Mouse (Mus musculus): ENCODE data around the gene Ehmt1. TPM values are rescaled to one million over a fixed set of nuclear protein-coding genes. Genes with fewer than 3 reads are reported as not detected.

Gene Ehmt1
- polyA plus RNA-seq, 1 experiment from 2014 or later, result 53.4 TPM

DNA sequence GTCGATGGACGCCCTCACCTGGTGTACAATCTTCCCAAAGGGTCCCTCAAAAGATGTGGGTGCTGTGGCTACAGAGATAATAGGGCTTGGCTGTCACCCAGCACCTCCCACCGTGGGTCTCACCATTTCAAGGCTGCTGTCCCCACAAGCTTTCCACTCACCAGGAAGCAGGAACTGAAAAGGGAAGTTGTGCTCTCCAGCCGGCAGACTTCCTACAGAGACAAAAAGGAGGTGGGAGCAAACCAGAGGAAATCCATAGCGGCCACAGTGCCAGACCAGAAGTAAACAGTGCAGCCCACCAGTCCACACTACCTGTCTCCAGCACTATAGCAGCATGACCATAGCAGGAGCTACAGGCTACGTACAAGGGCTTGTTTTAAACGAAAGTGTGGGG is 7.5 kb upstream of the Ehmt1 start:
- Histone ChIP-seq H3K27ac (replicated peaks in 1 of 2; ENCODE audit: control insufficient read depth in 1 of 2, insufficient read depth in 1 of 2, low read depth in 2 of 2, low read length in 2 of 2) (no peak overlapping the region), H3K4me1 (ENCODE audit: control insufficient read depth in 2 of 2, insufficient read depth in 2 of 2, low read length in 2 of 2) (peaks cover 0 to 5% of the 10 kb centered on the region in 2 experiments; a peak in 2 of 4 replicates), H3K27me3 (ENCODE audit: control insufficient read depth, insufficient read depth, low read length) (no peaks in the 10 kb centered on the region), H3K4me3 (ENCODE audit: control insufficient read depth in 1 of 2, insufficient read depth in 1 of 2, low read depth in 1 of 2, low read length in 2 of 2) (no peak overlapping the region), H3K9ac (ENCODE audit: low read length) (no peak overlapping the region), H3K36me3 (ENCODE audit: control insufficient read depth, insufficient read depth, low read length) (peaks cover 6% of the 10 kb centered on the region; the same call in 1 of the 2 replicates), H3K4me2 (ENCODE audit: low read length) (no peak overlapping the region), H3K9me3 (ENCODE audit: control insufficient read depth, low read length) (no peaks in the 10 kb centered on the region)
- 62% methylated on average over 7 of the region's 7 CpGs for WGBS
- no peak for ATAC-seq (ENCODE audit: insufficient number of reproducible peaks, insufficient read depth, low FRiP score, low read depth)

DNA sequence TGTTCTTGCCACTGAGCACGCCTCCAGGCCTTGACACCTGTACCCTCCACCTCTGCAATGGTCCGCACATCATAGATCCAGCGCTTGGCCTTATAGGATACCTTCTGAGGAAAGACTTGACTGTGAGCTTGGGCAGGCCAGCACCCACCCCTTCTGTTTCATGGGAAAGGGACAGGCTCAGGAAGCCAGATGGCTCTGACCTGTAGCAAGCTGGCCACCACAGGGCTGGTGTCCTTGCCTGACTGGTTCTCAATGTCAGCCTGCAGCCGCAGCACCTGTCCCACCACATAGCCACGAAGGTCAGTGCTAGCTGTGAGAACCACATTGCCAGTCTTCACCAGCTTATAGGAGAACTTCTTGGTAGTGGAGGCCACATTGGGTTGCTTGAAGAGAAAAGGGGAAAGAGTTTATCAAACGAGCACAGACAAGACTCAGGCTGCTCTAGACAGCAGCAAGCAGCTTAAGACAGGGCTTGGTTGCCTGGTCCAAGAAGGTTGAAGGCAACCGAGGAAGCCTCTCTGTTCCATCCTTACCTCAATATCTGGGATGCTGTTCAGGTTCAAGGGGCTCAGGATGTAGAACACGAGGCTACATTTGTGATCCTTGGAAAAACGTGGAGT is 7.0 kb upstream of the Ehmt1 start:
- Histone ChIP-seq H3K4me3 (ENCODE audit: control insufficient read depth in 1 of 2, insufficient read depth in 1 of 2, low read depth in 1 of 2, low read length in 2 of 2) (no peak overlapping the region), H3K27me3 (ENCODE audit: control insufficient read depth, insufficient read depth, low read length) (no peaks in the 10 kb centered on the region), H3K36me3 (ENCODE audit: control insufficient read depth, insufficient read depth, low read length) (peaks cover 6% of the 10 kb centered on the region; the same call in 1 of the 2 replicates), H3K4me2 (ENCODE audit: low read length) (no peak overlapping the region), H3K9ac (ENCODE audit: low read length) (no peak overlapping the region), H3K27ac (replicated peaks in 1 of 2; ENCODE audit: control insufficient read depth in 1 of 2, insufficient read depth in 1 of 2, low read depth in 2 of 2, low read length in 2 of 2) (no peak overlapping the region), H3K9me3 (ENCODE audit: control insufficient read depth, low read length) (no peaks in the 10 kb centered on the region), H3K4me1 (ENCODE audit: control insufficient read depth in 2 of 2, insufficient read depth in 2 of 2, low read length in 2 of 2) (peaks cover 0 to 5% of the 10 kb centered on the region in 2 experiments; a peak in 2 of 4 replicates)
- WGBS, result 73% methylated on average over 9 of the region's 9 CpGs
- ATAC-seq (ENCODE audit: insufficient number of reproducible peaks, insufficient read depth, low FRiP score, low read depth), result no peak

DNA sequence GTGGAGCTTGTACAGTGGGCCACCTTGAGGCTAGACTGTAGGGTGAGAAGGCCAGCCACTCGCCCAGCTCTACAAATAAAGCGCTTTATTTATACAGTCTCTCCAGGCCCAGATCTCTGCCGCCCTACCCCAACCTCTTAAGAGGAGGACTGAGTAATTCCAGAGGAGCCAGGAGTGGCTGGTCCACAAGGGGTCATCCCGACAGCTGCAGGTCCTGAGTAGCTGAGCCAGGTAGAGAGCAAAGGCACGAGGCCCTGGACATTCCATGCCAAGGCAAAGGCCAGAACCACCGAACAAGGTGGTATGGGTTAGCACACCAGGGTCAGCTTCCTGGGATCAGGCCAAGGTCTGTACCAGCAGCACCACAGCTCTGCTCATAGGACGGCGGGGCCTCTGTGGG is 5.9 kb upstream of the Ehmt1 start:
- WGBS, result 78% methylated on average over 8 of the region's 8 CpGs
- H3K9ac ChIP-seq (ENCODE audit: low read length), result no peak overlapping the region

GRCm38 (mm10) chr2:24923561-24923960 is 4.1 kb upstream of the Ehmt1 start:
- no peak for ATAC-seq (ENCODE audit: insufficient number of reproducible peaks, insufficient read depth, low FRiP score, low read depth)
- H3K4me1 ChIP-seq (ENCODE audit: control insufficient read depth in 2 of 2, insufficient read depth in 2 of 2, low read length in 2 of 2), result peaks cover 0 to 5% of the 10 kb centered on the region in 2 experiments; a peak in 2 of 4 replicates
- H3K4me2 ChIP-seq (ENCODE audit: low read length), result no peak overlapping the region
- no peaks in the 10 kb centered on the region for H3K27me3 ChIP-seq (ENCODE audit: control insufficient read depth, insufficient read depth, low read length)
- H3K27ac ChIP-seq (replicated peaks in 1 of 2; ENCODE audit: control insufficient read depth in 1 of 2, insufficient read depth in 1 of 2, low read depth in 2 of 2, low read length in 2 of 2), result no peak overlapping the region
- H3K4me3 ChIP-seq (ENCODE audit: control insufficient read depth in 1 of 2, insufficient read depth in 1 of 2, low read depth in 1 of 2, low read length in 2 of 2), result no peak overlapping the region
- H3K9ac ChIP-seq (ENCODE audit: low read length), result no peak overlapping the region
- H3K9me3 ChIP-seq (ENCODE audit: control insufficient read depth, low read length), result no peaks in the 10 kb centered on the region
- H3K36me3 ChIP-seq (ENCODE audit: control insufficient read depth, insufficient read depth, low read length), result peaks cover 6% of the 10 kb centered on the region; the same call in 1 of the 2 replicates
- WGBS, result 43% methylated on average over 2 of the region's 2 CpGs

More for the DNA sequence above, 5.9 kb upstream of the Ehmt1 start:
- Histone ChIP-seq H3K4me3 (ENCODE audit: control insufficient read depth in 1 of 2, insufficient read depth in 1 of 2, low read depth in 1 of 2, low read length in 2 of 2) (no peak overlapping the region), H3K36me3 (ENCODE audit: control insufficient read depth, insufficient read depth, low read length) (peaks cover 6% of the 10 kb centered on the region; the same call in 1 of the 2 replicates), H3K4me2 (ENCODE audit: low read length) (no peak overlapping the region), H3K9me3 (ENCODE audit: control insufficient read depth, low read length) (no peaks in the 10 kb centered on the region), H3K4me1 (ENCODE audit: control insufficient read depth in 2 of 2, insufficient read depth in 2 of 2, low read length in 2 of 2) (peaks cover 0 to 5% of the 10 kb centered on the region in 2 experiments; a peak in 2 of 4 replicates), H3K27ac (replicated peaks in 1 of 2; ENCODE audit: control insufficient read depth in 1 of 2, insufficient read depth in 1 of 2, low read depth in 2 of 2, low read length in 2 of 2) (no peak overlapping the region), H3K27me3 (ENCODE audit: control insufficient read depth, insufficient read depth, low read length) (no peaks in the 10 kb centered on the region)
- ATAC-seq (ENCODE audit: insufficient number of reproducible peaks, insufficient read depth, low FRiP score, low read depth), result no peak

DNA sequence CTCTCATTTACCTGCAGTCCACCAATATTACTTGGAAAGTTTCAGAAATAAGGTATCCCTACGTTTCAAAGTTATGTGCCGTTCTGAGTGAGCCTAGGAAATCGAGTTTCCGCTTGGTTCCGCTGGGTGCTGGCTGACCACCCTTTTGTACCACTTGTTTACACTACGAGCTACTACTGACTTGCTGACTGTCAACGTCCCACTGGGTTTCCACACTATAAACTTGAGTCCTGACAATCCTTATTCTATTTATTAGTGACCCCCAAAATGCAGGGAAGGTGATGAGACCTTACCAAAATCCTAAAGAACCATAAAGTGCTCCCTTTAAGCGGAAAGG is 393 bp upstream of the Ehmt1 start:
- ATAC-seq (ENCODE audit: insufficient number of reproducible peaks, insufficient read depth, low FRiP score, low read depth), result no peak
- Histone ChIP-seq H3K4me3 (ENCODE audit: control insufficient read depth in 1 of 2, insufficient read depth in 1 of 2, low read depth in 1 of 2, low read length in 2 of 2) (peak overlapping the region; percentile 77 to 80), H3K4me2 (ENCODE audit: low read length) (peak overlapping the region; percentile 73), H3K27me3 (ENCODE audit: control insufficient read depth, insufficient read depth, low read length) (no peaks in the 10 kb centered on the region), H3K9me3 (ENCODE audit: control insufficient read depth, low read length) (no peaks in the 10 kb centered on the region), H3K4me1 (ENCODE audit: control insufficient read depth in 2 of 2, insufficient read depth in 2 of 2, low read length in 2 of 2) (peaks cover 2 to 12% of the 10 kb centered on the region in 2 experiments; a peak in 3 of 4 replicates), H3K27ac (replicated peaks in 1 of 2; ENCODE audit: control insufficient read depth in 1 of 2, insufficient read depth in 1 of 2, low read depth in 2 of 2, low read length in 2 of 2) (peak overlapping the region; percentile 66 to 80), H3K36me3 (ENCODE audit: control insufficient read depth, insufficient read depth, low read length) (no peaks in the 10 kb centered on the region), H3K9ac (ENCODE audit: low read length) (peak overlapping the region; percentile 93)
- WGBS, result 9% methylated on average over 8 of the region's 8 CpGs

- ATAC-seq (ENCODE audit: insufficient number of reproducible peaks, insufficient read depth, low FRiP score, low read depth), result no peak
- H3K4me2 ChIP-seq (ENCODE audit: low read length), result no peak overlapping the region
- peaks cover 2 to 12% of the 10 kb centered on the region in 2 experiments; a peak in 3 of 4 replicates for H3K4me1 ChIP-seq (ENCODE audit: control insufficient read depth in 2 of 2, insufficient read depth in 2 of 2, low read length in 2 of 2)
These were observed 4.7 kb downstream of the Ehmt1 start for GRCm38 (mm10) chr2:24914762-24915161.

GRCm38 (mm10) chr2:24912589-24912988 is 6.8 kb downstream of the Ehmt1 start:
- Histone ChIP-seq H3K4me1 (ENCODE audit: control insufficient read depth in 2 of 2, insufficient read depth in 2 of 2, low read length in 2 of 2) (peaks cover under 1 to 4% of the 10 kb centered on the region in 2 experiments; a peak in 2 of 4 replicates), H3K4me2 (ENCODE audit: low read length) (no peak overlapping the region), H3K4me3 (ENCODE audit: control insufficient read depth in 1 of 2, insufficient read depth in 1 of 2, low read depth in 1 of 2, low read length in 2 of 2) (no peak overlapping the region), H3K27ac (replicated peaks in 1 of 2; ENCODE audit: control insufficient read depth in 1 of 2, insufficient read depth in 1 of 2, low read depth in 2 of 2, low read length in 2 of 2) (no peak overlapping the region), H3K9ac (ENCODE audit: low read length) (no peak overlapping the region), H3K27me3 (ENCODE audit: control insufficient read depth, insufficient read depth, low read length) (no peaks in the 10 kb centered on the region), H3K36me3 (ENCODE audit: control insufficient read depth, insufficient read depth, low read length) (peaks cover 9% of the 10 kb centered on the region; the same call in 1 of the 2 replicates), H3K9me3 (ENCODE audit: control insufficient read depth, low read length) (no peaks in the 10 kb centered on the region)
- no peak for ATAC-seq (ENCODE audit: insufficient number of reproducible peaks, insufficient read depth, low FRiP score, low read depth)

More at GRCm38 (mm10) chr2:24914762-24915161, 4.7 kb downstream of the Ehmt1 start:
- Histone ChIP-seq H3K27ac (replicated peaks in 1 of 2; ENCODE audit: control insufficient read depth in 1 of 2, insufficient read depth in 1 of 2, low read depth in 2 of 2, low read length in 2 of 2) (no peak overlapping the region), H3K27me3 (ENCODE audit: control insufficient read depth, insufficient read depth, low read length) (no peaks in the 10 kb centered on the region), H3K4me3 (ENCODE audit: control insufficient read depth in 1 of 2, insufficient read depth in 1 of 2, low read depth in 1 of 2, low read length in 2 of 2) (no peak overlapping the region), H3K36me3 (ENCODE audit: control insufficient read depth, insufficient read depth, low read length) (peaks cover 9% of the 10 kb centered on the region; the same call in 1 of the 2 replicates), H3K9me3 (ENCODE audit: control insufficient read depth, low read length) (no peaks in the 10 kb centered on the region), H3K9ac (ENCODE audit: low read length) (no peak overlapping the region)
- WGBS, result 88% methylated on average over 3 of the region's 3 CpGs

All from heart, embryonic 14.5 days (tissue).